Mouse (Mus musculus): ENCODE data around the gene Rhox1. TPM values are rescaled to one million over a fixed set of nuclear protein-coding genes. Genes with fewer than 3 reads are reported as not detected.
"Not testable (repeated sequence)": the region's sequence is repeated elsewhere in the genome, so short reads cannot be mapped to it uniquely, and the experiment has no call there.

Gene Rhox1
- not detected for total RNA-seq (2021)

GRCm38 (mm10) chrX:37222158-37222557, at the start of gene Rhox1:
TSS of gene Rhox1 (minus strand) at chrX:37222258.
- not testable (repeated sequence) for DNase-seq (ENCODE audit: extremely low spot score in 1 of 2, low spot score in 1 of 2)

GRCm38 (mm10) chrX:37265038-37265437, 43.0 kb upstream of the Rhox1 start, which contains the start of gene Rhox4a:
TSS of gene Rhox4a (plus strand) at chrX:37265338.
- DNase-seq (ENCODE audit: extremely low spot score in 1 of 2, low spot score in 1 of 2): not testable (repeated sequence)

GRCm38 (mm10) chrX:37249619-37250018, 27.6 kb upstream of the Rhox1 start, which contains the start of gene Rhox3a:
TSS of gene Rhox3a (plus strand) at chrX:37249919.
- DNase-seq (ENCODE audit: extremely low spot score in 1 of 2, low spot score in 1 of 2): not testable (repeated sequence)

DNA sequence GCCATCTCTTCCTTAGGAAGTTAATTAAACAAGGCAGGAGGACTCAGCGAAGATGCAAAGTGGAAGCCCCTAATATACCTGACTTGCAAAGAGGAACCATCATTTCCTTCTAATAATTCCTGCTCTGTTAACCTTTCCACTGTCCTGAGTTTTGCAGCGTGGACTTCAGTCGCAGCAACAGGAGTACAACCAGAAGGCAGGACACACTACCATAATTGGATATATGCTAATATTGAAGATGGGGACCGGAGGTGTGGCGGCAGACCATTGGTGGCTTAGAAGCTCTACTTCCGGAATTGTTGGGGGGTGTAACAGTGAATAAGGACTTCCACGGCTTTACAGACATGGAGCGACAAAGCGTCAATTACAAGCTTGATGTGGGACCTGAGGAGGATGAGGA, 22.6 kb upstream of the Rhox1 start, which contains the start of gene Rhox2a:
Gene Rhox2a, plus strand, starts transcription at position 301 of the 400 bp plus-strand sequence.
- DNase-seq (ENCODE audit: extremely low spot score in 1 of 2, low spot score in 1 of 2): not testable (repeated sequence)

DNA sequence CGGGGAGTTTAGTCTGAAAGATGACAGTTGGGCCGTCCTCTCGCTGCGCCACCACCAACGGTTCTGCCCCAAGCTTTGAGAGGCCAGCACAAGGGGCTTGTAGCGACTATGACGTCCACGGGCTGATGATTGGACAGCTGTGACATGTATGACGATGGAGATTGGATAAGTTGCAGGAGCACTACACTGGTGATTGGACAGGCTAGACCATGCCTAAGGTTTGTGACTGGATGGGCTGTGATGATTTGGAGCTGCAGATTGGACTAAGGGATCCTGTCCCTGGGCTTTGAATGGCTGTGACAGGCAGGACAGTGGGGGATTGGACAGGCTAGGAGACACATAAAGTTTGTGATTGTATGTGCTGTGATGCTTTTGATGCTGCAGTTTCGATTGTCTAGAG, 11.1 kb downstream of the Rhox1 start, which contains the start of gene Gm9:
Gene Gm9, minus strand, starts transcription at position 101 of the 400 bp plus-strand sequence.
- no peak for DNase-seq (ENCODE audit: extremely low spot score in 1 of 2, low spot score in 1 of 2)

DNA sequence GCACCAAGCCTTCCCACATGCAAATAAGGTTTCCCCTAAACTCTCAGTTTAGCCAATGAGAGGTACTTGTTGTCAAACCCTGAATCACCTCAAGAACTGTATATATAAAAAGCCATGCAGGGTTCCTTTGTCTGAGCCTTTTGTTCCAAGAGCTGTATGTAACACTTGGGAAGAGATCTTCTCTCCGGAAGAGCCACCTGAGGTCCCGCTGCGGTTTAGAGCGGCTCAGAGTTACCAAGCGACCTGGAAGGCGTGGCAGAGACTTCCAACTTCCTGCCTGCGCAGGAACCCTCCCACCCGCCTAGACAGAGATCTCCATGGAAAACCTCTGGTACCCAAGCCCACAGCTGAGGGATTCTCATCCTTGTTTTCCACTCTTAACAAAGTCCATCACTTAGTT, 23.4 kb downstream of the Rhox1 start:
- no peak for DNase-seq (ENCODE audit: extremely low spot score in 1 of 2, low spot score in 1 of 2)

- DNase-seq (ENCODE audit: extremely low spot score in 1 of 2, low spot score in 1 of 2): peak; percentile 5 to 9
Observed at GRCm38 (mm10) chrX:37191744-37192379, 30.2 kb downstream of the Rhox1 start.

- peak; percentile 67 to 71 for DNase-seq (ENCODE audit: extremely low spot score in 1 of 2, low spot score in 1 of 2)
Observed at GRCm38 (mm10) chrX:37191105-37191743, 30.8 kb downstream of the Rhox1 start, which contains the start of the genes Ndufa1 and Rnf113a1. TSS of gene Ndufa1 (minus strand) at chrX:37191163. TSS of gene Rnf113a1 (plus strand) at chrX:37191245.

DNA sequence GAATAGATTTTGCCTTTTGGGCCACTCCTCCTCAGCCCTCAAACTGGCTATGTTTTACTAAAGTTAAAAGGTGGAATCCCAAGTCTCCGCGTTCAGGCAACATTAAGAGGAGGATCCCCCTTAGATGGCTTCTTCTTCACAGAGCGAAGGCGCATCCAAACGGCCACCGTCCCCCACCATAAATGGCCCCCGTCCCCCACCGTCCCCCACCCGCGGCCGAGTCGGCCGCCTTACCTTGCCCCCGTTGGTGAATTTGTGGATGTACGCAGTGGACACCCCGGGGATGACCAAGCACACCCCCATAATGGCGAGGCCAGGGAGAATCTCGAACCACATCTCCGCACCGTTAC, 31.3 kb downstream of the Rhox1 start:
- no peak for DNase-seq (ENCODE audit: extremely low spot score in 1 of 2, low spot score in 1 of 2)

DNA sequence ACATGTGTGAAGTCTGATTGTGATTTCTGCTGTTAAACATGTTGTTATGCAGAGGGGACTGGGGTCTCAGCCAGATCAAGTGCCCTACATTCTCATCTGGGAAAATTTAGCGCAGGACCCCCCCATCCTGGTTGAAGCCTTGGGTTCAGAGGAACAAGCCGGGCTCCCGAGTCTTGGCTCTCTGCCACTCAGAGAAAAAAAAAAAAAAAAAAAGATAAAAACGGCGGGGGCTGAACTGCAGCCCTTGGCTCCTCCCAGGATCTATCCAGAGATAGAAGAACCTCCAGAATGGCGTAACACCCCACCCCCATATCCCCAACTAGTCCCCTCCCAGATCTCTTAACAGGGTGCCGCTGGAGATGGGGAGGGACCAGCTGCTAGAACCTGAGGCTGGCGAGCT, 37.7 kb downstream of the Rhox1 start:
- DNase-seq (ENCODE audit: extremely low spot score in 1 of 2, low spot score in 1 of 2): not testable (repeated sequence)

DNA sequence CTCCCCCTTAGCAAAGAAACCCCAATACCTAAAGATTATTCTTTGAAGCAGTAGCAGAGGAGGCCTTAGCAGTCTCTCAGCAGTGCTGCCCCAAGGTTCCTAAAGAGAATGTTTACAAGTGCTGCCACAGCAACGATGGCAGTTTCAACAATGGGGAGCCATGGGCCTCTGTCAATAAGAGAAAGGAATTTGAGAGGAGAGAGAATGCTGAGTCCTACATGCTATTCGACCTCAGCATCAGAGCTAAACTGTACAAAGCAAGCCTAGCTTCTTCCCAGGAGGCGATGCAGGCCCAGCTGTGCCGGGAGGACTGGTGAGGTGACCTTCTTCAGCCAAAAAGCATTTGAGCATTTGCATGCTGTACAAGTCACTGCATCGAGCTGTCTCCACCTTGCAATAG, 53.3 kb downstream of the Rhox1 start, which contains the start of gene Akap14:
Gene Akap14, minus strand, starts transcription at position 101 of the 400 bp plus-strand sequence.
- DNase-seq (ENCODE audit: extremely low spot score in 1 of 2, low spot score in 1 of 2): no peak

DNA sequence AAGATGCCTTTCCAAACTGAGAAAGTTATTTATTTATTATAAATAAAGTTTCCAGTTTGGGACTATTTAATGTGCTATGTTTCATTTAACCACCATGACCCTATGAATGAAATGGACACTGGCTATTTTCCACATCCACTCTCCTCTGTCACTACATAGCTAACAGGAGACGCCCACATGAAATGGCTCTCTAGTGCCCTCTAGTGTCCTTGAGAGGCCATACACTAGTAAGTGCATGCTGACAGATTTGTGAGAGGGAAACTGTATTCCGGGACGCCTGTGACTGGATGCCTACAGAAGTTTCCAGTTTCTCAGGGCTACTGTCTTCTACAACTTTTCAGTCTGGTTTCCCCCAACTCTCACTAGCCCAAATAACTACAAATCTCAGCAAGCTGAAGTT, 55.0 kb downstream of the Rhox1 start:
- DNase-seq (ENCODE audit: extremely low spot score in 1 of 2, low spot score in 1 of 2): peak in 1 of 2 experiments; percentile 7

Other genes starting within 250 kb of the Rhox1 start
- 10 to 100 TPM; 50.0 to 52.9 TPM for gene Sept6, start 230.5 kb downstream of the Rhox1 start, total RNA-seq (2021)
- gene Sowahd, start 173.4 kb downstream of the Rhox1 start, total RNA-seq (2021): not detected
- 100 to 1,000 TPM; 227 to 274 TPM for gene Rpl39, start 136.9 kb downstream of the Rhox1 start, total RNA-seq (2021)
- 10 to 100 TPM; 16.0 to 20.3 TPM for gene Upf3b, start 111.9 kb downstream of the Rhox1 start, total RNA-seq (2021)
- gene Nkap, start 95.5 kb downstream of the Rhox1 start, total RNA-seq (2021): 10 to 100 TPM; 12.1 to 17.4 TPM
- not detected for gene Akap14, start 53.4 kb downstream of the Rhox1 start, total RNA-seq (2021)
- gene Ndufa1, start 31.1 kb downstream of the Rhox1 start, total RNA-seq (2021): 100 to 1,000 TPM; 225 to 256 TPM
- 1 to 10 TPM; 7.3 TPM for gene Rnf113a1, start 31.0 kb downstream of the Rhox1 start, total RNA-seq (2021)
- gene Gm9, start 11.2 kb downstream of the Rhox1 start, total RNA-seq (2021): not detected
- not detected for gene Rhox2a, start 22.7 kb upstream of the Rhox1 start, total RNA-seq (2021)
- not detected for gene Rhox3a, start 27.7 kb upstream of the Rhox1 start, total RNA-seq (2021)
- gene Rhox4a, start 43.1 kb upstream of the Rhox1 start, total RNA-seq (2021): not detected
- not detected for gene Rhox3a2, start 157.8 kb upstream of the Rhox1 start, total RNA-seq (2021)
- gene Rhox4a2, start 168.6 kb upstream of the Rhox1 start, total RNA-seq (2021): not detected
- gene Rhox2b, start 189.8 kb upstream of the Rhox1 start, total RNA-seq (2021): not detected
- not detected for gene Rhox4b, start 210.2 kb upstream of the Rhox1 start, total RNA-seq (2021)
- not detected for gene Rhox2c, start 231.4 kb upstream of the Rhox1 start, total RNA-seq (2021)
- not detected for gene Rhox3c, start 236.3 kb upstream of the Rhox1 start, total RNA-seq (2021)